Mouse (Mus musculus): ENCODE results near the gene Anxa6. TPM values are rescaled to one million over a fixed set of nuclear protein-coding genes. Genes with fewer than 3 reads are reported as not detected.

The Anxa6 gene
- polyA plus RNA-seq (2012; rRNA removed), result 33.2 and 47.6 TPM in 2 replicates

DNA sequence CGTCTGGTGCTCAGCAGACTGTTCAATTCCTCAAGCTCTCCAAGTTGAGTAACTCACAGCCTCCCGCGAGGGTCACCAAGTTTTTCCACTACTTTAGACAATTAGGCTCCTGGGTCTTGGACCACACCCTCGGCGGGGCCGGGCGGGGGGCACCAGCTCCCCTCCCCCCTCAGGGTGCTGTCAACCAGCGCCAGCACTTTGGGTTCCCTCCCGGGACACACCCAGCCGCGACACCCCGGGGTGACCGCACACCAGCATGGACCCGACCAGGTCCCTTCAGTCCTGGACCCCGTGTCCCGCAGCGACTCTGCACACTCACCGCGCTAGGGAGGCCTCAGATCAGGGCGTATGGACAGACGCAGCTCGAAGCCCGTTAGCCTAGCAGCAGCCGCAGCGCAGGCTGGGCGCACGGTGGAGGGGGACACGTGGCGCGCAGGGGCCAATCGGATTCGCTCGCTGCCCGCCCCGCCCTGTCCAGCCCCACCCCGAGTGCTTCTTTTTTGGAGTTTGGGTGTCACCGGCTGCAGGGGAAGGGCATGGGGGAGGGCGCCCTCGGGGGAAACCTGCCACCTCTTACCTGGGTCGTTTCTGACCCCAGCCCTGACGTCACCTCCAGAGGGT lies at the start of gene Anxa6:
TSS of gene Anxa6 (minus strand) at position 406 of the 621 bp plus-strand sequence.
- no peak for TF ChIP-seq CTCF (IDR thresholded peaks at IDR 0.05; ENCODE audit: borderline replicate concordance, extremely low read depth, insufficient read depth, insufficient read length)
- TF ChIP-seq POLR2A (IDR thresholded peaks at IDR 0.05; ENCODE audit: borderline replicate concordance, extremely low read depth, insufficient read depth, insufficient read length, poor library complexity, severe bottlenecking), result no peak
- peak; percentile 76 for DNase-seq (ENCODE audit: low read depth)

DNA sequence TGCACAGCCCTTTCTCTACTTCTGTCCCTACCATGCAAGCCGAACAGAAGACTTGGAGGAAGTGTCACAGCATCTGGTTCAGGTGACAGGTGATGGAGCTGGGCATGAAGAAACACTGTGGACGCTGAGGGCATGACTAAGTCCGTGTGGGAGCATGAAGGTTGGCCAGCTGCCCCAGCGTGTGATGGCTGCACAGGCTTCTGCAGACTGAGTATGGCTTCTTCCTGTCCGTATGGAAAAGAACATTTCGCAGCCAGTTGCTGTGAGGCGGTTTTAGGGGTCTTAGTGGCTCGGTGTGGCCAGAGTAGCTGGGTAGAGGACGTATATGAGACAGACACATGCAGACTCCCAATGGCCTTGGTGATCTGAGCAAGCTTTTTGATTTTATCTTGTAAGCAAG lies 48.0 kb upstream of the Anxa6 start:
- DNase-seq (ENCODE audit: low read depth), result no peak
- TF ChIP-seq POLR2A (IDR thresholded peaks at IDR 0.05; ENCODE audit: borderline replicate concordance, extremely low read depth, insufficient read depth, insufficient read length, poor library complexity, severe bottlenecking), result no peak
- TF ChIP-seq CTCF (IDR thresholded peaks at IDR 0.05; ENCODE audit: borderline replicate concordance, extremely low read depth, insufficient read depth, insufficient read length), result no peak

DNA sequence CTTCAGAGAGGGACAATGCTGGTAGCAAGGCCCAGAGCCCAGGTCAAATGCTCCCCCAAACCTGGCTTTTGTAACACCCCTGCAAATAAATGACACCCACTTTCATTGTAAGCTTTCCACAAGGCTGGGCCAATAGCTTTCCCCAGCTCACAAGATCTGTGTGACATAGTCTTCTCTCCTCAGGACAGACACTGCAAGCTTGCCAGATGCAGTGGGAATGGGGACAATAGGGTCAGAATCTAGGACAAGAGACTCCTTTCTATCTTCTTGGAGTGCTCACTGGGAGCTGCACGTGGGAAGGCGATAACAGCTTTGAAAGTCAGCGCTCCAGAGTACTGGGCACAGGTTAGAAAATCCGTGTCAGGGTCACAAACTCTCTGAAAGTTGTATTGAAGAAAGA lies 45.9 kb upstream of the Anxa6 start:
- TF ChIP-seq POLR2A (IDR thresholded peaks at IDR 0.05; ENCODE audit: borderline replicate concordance, extremely low read depth, insufficient read depth, insufficient read length, poor library complexity, severe bottlenecking) (no peak), CTCF (IDR thresholded peaks at IDR 0.05; ENCODE audit: borderline replicate concordance, extremely low read depth, insufficient read depth, insufficient read length) (no peak)
- DNase-seq (ENCODE audit: low read depth), result no peak

DNA sequence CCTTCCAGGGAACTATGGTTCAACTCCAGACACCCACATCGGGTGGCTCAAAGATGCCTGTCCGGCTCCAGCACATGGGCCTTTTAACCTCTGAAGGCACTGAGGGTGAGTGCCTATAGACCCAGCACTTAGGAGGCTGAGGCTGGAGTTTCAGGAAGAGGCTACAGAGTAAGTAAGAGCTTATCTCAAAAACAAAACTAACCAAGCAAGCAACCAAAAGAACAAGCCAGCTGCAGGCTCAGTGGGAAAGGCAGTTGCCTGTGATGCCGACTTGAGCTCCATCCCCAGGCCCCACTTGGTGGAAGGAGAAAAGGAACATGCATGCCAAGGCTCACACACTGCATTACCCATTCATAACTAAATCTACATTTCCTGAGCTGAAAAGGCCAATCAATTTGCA lies 45.3 kb upstream of the Anxa6 start:
- no peak for TF ChIP-seq POLR2A (IDR thresholded peaks at IDR 0.05; ENCODE audit: borderline replicate concordance, extremely low read depth, insufficient read depth, insufficient read length, poor library complexity, severe bottlenecking)
- no peak for TF ChIP-seq CTCF (IDR thresholded peaks at IDR 0.05; ENCODE audit: borderline replicate concordance, extremely low read depth, insufficient read depth, insufficient read length)
- DNase-seq (ENCODE audit: low read depth), result no peak

DNA sequence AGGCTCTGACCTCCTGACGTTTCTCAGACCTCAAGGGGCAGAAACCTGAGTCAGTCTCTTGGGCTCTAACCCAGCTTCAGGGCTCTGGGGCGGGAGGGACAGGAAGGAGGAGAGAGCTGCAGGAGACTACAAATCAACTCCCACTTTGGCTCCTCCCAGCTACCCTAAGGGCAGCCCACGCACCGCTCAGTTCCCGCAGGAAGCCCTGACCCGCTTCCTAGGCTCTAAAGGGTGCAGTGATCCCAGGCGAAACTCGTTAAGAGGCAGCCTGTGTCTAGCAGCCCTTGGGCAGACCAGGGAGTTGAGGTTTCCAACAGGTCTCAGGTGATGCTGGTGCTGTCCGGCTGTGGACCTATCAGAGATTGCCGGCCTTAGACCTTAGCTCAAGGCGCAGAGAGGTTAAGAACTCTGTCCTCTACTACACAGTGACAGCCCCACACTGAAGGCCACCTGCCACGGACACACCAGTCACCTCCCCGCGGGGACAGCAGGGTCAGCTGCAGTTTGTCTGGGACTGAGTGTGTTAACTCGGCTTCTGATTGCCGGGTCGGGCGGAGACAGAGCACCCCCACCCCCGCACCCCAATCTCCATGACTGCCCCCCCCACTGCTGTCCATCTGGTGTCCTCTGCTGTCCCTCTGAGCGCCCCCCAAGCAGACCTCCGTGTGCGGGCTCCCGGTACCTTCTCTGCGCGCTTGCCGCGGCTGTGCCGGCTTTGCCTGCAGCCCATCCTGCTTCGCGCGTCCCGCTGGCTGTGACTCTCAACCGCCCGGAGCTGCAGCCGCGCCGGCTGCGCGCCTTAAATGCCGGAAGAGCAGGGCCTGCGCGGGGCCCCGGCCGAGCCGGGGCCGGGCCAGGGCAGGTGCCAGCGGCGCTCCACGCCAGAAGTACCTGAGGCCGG lies 44.3 kb upstream of the Anxa6 start, which contains the start of gene Ccdc69:
TSS of gene Ccdc69 (minus strand) at position 801 of the 901 bp plus-strand sequence.
- TF ChIP-seq CTCF (IDR thresholded peaks at IDR 0.05; ENCODE audit: borderline replicate concordance, extremely low read depth, insufficient read depth, insufficient read length), result no peak
- TF ChIP-seq POLR2A (IDR thresholded peaks at IDR 0.05; ENCODE audit: borderline replicate concordance, extremely low read depth, insufficient read depth, insufficient read length, poor library complexity, severe bottlenecking), result no peak
- DNase-seq (ENCODE audit: low read depth), result peak; percentile 73

DNA sequence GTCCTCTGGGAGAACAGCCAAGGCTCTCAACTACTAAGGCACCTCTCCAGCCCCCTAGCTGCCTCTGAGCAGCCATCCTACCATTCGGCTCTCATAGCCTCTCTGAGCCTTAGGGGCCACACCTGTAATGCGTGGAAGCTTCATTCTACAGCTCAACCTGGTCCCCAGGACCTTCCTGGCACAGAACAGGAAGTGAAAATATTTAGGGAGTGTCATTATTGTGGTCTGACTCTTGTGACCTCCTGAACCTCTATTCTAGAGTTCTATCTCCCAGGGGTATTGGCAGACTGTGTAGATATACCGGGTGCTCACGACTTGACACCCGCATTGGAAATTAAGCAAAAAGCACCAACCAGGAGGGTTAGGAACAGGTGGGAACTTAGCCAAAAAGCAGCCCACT lies 43.0 kb upstream of the Anxa6 start:
- DNase-seq (ENCODE audit: low read depth), result no peak
- TF ChIP-seq CTCF (IDR thresholded peaks at IDR 0.05; ENCODE audit: borderline replicate concordance, extremely low read depth, insufficient read depth, insufficient read length), result no peak
- no peak for TF ChIP-seq POLR2A (IDR thresholded peaks at IDR 0.05; ENCODE audit: borderline replicate concordance, extremely low read depth, insufficient read depth, insufficient read length, poor library complexity, severe bottlenecking)

DNA sequence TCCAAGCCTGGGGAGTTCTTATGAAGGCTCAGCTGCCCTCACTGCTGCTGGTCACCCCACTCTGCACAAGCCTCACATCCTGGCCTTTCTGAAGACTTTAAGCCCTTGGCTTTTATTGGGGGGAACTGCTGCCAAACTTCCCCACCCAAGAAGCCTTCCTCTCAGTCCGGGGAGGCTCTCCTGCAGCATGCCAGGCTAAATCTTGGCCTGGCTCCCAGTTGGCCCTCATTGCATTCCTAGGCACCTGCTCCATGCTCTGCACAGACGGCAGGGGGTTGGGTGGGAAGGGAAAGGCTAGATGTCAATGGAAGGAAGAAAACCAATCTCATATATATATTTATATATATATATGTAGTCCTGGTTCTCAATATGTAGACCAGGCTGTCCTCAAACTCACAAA lies 42.4 kb upstream of the Anxa6 start:
- DNase-seq (ENCODE audit: low read depth), result peak; percentile 73
- no peak for TF ChIP-seq CTCF (IDR thresholded peaks at IDR 0.05; ENCODE audit: borderline replicate concordance, extremely low read depth, insufficient read depth, insufficient read length)
- TF ChIP-seq POLR2A (IDR thresholded peaks at IDR 0.05; ENCODE audit: borderline replicate concordance, extremely low read depth, insufficient read depth, insufficient read length, poor library complexity, severe bottlenecking), result no peak

DNA sequence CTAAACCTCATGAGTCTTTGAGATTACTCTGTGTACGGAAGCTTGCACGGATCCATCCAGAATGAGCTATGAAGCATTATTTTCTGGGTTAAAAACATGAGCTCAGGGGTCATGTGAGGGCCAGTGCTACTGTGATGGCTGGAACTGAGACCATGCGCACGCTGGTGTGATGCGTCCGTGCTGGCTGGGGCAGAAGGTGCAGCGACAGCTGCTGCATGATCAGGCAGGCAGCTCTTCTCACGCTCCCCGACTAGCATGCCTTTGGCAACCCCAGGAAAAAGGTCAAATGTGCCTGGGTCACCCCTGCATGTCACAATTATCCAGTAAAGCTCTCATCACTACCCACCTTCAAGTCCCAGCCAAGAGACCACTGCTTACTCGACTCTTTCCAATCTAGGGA lies 39.9 kb upstream of the Anxa6 start:
- DNase-seq (ENCODE audit: low read depth), result no peak
- no peak for TF ChIP-seq POLR2A (IDR thresholded peaks at IDR 0.05; ENCODE audit: borderline replicate concordance, extremely low read depth, insufficient read depth, insufficient read length, poor library complexity, severe bottlenecking)
- TF ChIP-seq CTCF (IDR thresholded peaks at IDR 0.05; ENCODE audit: borderline replicate concordance, extremely low read depth, insufficient read depth, insufficient read length), result no peak

DNA sequence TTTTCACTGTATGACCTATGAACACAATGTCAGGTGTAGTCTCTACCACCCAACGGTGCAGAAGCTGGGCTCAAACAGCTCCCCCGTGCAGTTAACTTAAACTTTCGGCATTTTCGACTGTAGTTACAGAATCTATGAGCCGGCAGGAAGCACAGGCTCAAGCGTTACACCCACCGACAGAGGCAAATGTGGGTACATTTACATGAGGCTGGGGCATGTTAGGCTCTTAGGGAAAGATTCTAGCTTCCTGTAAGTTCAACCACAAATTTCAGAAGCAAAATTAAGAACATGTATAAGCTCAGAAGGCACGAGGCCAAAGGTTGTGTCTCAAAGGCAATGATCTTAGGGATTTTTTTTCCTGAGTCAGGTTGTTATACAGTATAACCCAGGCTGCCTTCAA lies 39.2 kb upstream of the Anxa6 start:
- DNase-seq (ENCODE audit: low read depth), result no peak

DNA sequence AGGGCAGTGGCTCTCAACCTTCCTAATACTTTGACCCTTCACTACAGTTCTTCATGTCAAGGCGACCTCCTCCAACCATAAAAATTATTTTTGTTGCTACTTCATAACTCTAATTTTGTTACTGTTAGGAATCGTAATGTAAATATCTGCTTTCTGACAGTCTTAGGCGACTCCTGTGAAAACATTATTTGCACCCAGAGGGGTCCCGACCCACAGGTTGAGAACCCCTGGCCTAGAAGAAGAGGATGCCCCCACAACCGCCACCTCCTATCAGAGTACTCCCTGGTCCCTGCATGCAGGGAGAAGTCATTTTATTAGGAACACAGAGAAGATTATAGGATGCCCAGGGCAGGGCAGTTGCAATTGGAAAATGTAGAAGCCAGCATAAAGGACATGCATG lies 38.1 kb upstream of the Anxa6 start:
- no peak for DNase-seq (ENCODE audit: low read depth)
- TF ChIP-seq CTCF (IDR thresholded peaks at IDR 0.05; ENCODE audit: borderline replicate concordance, extremely low read depth, insufficient read depth, insufficient read length) (no peak), POLR2A (IDR thresholded peaks at IDR 0.05; ENCODE audit: borderline replicate concordance, extremely low read depth, insufficient read depth, insufficient read length, poor library complexity, severe bottlenecking) (no peak)

More for the DNA sequence above, 39.2 kb upstream of the Anxa6 start:
- TF ChIP-seq POLR2A (IDR thresholded peaks at IDR 0.05; ENCODE audit: borderline replicate concordance, extremely low read depth, insufficient read depth, insufficient read length, poor library complexity, severe bottlenecking), result no peak
- no peak for TF ChIP-seq CTCF (IDR thresholded peaks at IDR 0.05; ENCODE audit: borderline replicate concordance, extremely low read depth, insufficient read depth, insufficient read length)

DNA sequence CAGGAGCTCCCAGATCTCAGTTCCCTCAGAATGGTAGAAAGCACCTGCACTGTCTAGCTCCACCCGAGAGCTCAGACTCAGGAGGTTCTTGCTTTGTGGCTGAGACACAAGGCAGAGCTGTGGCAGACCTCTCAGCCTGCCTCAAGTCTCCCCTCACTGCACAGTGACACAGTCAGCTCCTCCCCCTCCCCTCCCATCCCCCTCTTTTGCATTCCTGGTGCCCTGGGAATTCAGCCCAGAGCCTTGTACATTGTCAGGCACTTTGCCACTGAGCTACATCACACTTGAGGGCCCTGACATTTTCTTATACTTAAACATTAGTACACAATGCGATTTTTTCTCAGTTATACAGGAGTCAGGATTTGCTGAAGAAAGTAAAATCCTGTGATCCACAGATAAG lies 35.8 kb upstream of the Anxa6 start:
- TF ChIP-seq POLR2A (IDR thresholded peaks at IDR 0.05; ENCODE audit: borderline replicate concordance, extremely low read depth, insufficient read depth, insufficient read length, poor library complexity, severe bottlenecking), result no peak
- no peak for TF ChIP-seq CTCF (IDR thresholded peaks at IDR 0.05; ENCODE audit: borderline replicate concordance, extremely low read depth, insufficient read depth, insufficient read length)
- peak; percentile 84 for DNase-seq (ENCODE audit: low read depth)
